Mouse (Mus musculus): ENCODE data around the gene Fgfr2.

Fgfr2 gene

DNA sequence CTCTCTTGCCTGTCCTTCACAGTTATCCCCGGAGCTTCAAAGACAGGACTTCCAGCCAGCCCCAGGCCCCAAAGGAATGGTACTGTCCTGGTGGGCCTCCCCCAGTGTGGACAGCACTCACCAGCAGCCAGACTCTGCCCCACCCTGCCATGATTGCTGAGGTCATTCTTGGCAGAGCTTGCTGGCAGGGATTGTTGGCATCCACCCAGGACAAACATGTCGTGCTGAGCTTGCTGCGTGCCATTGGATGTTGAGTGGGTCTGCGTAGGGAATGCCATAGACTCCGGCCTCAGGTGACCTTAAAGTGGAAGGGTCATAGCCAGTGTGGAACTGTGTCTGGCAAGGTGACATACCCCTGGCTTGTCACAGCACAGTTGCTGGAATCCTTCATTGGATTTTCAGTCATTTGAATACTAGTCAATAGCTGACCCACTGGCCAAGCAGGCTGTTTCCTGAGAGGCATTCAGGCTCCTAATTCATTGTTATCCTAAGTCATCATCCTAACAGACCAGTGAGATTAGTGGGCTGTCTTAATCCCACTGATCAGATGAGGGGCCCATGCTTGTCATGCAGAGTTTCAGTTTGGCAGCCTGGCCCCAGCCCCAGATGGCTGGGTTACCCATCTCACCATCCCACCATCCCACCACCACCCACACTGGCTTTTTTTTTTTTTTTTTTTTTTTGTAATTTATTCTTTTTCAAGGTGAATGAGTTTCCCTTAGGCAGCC lies 2145.2 kb downstream of the Fgfr2 start:
- DNase-seq: peak; percentile 97

DNA sequence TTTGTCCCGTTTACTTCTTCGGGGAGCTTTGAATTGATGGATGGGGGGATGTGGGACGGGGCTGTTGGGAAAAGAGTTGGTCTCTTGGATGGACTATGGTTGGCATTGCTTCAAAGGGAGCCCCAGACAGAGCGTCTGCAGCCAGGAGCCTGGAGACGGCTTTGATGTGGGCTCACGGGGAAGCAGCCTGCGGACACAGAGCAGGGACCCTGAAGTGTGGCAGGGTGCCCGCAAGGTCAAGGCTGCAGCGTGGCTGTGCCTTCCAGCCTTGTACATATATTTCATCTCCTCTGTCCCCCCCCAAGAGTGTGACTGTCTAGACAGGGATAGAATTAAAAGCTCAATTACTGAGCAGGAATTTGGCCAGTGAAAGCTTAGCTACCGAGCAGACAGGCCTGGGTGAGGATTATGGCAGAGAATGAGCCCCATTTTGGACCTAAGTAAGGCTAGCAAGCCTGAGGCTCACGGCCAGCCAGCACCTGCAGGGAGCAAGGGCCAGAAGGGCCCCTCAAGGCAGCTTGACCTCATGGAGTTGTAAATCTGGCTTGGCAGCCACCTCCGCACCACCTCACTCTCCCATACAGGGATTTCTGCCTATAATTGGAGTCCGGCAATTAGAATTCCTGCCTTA lies 2146.7 kb downstream of the Fgfr2 start:
- peak; percentile 48 for DNase-seq

DNA sequence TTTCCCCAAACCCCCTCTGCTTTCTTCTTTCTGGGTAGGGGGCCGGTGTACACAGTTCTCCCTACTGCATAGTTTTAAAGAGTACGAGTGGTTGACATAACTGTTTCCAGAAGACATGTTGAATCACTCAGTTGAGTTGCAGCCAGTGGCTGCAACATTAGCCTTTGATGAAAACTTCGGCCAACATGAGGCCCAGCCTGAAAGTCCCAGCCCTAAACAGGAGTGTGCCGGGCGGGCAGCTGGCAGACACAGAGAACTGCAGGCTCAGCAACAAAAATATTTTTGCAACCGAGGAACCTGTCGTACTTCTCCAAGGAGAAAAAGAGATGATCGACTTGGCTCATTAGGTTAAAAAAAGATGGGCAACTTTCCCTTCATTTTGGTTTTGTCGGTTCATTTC lies 2150.4 kb downstream of the Fgfr2 start:
- peak; percentile 32 for DNase-seq

DNA sequence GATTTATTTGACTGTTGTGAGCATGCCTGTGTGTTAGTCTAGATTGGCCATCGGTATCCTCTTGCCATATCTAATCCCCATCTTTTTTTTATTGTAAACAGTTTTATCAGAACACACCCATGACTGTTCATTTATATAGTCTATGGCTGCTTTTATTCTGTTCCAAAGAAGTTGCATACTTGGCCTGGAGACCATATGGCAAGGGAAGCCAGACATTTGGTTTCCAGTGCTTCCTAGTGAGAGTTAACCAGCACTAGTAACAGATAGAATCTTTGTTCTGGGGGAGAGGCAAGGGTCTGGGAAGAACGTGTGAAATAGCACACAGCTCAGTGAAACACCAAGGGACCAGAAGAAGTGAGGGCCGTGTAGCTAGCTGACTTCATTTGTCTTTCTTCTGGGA lies 2153.6 kb downstream of the Fgfr2 start:
- DNase-seq: no peak

DNA sequence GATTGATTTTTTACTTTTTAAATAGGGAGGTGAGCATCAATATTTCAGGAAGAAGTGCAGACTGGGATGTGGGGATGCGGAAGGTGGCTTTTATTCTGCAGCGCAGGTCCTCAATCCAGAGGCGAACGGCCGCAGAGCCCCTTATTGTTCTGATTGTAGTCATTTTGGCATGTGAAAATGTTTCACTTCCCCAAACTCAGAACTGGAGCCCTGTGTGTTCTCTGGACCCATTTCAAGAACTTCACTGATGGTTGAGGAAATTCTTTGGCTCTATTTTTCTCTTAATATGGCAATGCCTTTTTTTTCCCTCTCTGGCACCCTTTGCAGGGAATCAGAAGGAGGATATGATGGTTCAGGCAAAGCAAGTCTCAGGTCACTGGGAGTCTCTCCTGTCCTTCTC lies 2154.1 kb downstream of the Fgfr2 start:
- no peak for DNase-seq

DNA sequence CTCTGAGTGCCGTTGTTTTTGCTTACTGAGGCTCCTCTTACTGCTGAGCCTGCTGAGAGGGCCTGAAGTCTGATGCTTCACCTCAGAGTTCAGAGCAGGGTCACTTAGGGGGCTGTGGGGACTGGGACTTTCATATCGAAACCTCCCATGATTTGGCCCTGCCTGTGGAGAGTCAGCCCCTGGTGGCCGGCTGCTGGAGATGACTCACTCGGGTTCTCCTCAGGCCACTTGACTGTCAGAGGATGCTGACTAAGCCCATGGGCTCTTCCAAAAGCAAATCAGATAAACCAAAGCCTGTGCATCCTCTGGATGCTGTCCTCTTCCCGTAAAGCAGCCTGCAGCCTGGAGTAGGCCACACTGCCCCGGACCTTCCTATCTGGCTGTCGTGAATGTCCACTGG lies 2154.6 kb downstream of the Fgfr2 start:
- DNase-seq: peak; percentile 63

DNA sequence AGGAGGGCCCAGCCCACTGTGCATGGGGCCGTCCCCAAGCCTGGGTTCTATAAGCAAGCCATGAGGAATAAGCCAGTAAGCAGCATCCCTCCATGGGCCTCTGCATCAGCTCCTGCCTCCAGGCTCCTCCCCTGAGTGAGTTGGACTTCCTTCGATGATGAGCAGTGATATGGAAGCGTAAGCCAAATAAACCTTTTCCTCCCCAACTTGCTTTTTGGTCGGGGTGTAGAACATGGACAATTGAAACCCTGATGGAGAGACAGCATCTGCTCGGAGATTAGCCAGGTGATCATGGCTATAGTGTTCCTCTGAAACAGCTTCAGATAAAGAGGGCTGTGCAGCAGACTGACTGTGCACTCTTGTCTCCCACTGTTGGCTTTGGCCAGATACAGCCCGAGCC lies 2155.2 kb downstream of the Fgfr2 start:
- DNase-seq: no peak

DNA sequence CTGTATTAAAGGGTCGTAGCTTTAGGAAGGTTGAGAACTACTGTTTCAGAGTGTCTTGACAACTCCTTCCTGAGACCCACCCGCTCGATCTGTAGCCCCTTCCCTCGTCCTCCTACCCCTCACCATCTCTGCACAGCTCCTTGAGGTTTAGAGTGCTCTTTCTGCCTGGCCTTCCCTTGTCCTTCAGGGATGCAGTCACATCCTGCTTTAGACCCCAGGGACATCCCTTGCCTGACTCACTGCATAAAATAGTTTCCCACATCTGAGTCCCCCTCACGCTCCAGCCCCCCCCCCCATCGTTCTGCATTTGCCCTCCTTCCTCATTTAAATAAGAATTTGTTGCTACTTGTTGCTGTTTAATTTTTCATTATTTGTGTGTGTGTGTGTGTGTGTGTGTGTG lies 2156.3 kb downstream of the Fgfr2 start:
- DNase-seq: no peak

DNA sequence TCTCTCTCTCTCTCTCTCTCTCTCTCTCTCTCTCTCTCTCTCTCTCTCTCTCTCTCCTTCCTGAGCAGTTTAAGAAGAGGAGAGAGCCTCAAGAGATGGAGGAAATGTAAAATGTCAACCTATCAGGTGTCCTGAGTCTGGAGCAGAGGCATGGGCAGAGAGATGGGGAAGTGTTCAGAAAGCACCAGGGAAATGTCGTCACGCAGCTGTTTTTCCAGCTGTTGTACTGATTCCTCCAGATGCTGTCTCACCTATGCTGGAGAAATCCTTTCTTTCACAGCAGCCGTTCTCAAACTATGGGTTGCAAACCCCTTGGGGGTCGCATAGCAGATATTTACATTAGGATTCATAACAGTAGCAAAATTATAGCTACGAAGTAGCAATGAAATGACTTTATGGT lies 2156.7 kb downstream of the Fgfr2 start:
- no peak for DNase-seq

DNA sequence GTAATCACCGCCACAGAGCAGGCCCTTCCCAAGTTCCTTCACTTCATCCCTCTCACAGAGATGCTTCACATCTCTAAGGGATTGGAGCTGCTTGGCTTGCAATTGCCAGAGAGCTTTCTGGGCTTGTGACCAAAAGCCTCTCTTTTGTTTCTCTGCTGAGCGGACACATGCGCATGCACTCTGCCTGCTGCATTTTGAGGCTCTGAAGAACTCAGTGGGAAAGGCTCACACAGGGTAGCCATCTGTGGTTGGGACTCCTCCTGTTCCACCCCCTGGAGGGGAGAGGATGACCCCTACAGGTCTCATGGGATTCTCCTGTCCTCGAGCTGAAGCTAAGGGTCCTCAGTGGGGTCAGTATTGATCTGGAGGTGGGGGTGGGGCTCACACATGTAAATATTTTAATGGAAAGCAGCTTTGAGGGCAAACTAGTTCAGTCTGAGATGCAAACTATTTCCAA lies 2157.2 kb downstream of the Fgfr2 start:
- peak; percentile 77 for DNase-seq

DNA sequence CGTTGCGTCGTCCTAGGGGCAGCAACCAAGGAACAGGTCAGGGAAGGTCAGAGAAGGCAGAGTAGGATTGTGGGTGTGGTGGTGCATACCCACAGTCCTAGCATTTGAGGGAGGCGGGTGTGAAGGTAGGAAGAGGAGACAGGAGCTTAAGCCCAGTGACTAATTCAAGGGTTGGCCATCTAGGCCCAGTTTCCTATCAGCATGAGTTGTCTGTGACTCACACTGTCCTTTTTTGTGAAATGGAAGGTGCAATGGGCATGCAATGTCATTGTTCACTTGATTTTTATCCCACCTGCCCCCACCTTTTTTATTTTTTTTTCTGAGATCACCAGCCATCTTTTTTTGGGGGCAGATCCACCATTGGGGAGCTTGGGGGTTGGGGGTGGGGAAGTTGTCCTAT lies 2157.8 kb downstream of the Fgfr2 start:
- no peak for DNase-seq

DNA sequence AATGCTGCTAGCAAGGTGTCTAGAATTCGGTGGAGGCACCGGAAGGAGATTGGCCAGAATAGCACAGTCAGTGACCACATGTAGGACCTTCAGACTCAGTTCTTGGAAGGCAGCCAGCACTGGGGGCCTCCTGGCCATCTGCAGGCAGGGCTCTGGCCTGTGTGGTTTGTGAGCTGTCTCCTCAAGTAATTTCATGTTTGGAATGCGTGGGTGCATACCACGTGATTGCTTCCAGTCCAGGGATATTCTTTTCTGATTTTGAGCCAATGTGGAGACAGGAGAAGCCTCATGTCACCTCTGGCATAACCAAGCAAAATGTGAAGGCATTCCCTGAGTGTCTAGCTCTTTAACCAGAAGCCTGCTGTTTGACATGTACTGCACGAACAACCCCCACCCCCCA lies 2158.5 kb downstream of the Fgfr2 start:
- peak; percentile 76 for DNase-seq

DNA sequence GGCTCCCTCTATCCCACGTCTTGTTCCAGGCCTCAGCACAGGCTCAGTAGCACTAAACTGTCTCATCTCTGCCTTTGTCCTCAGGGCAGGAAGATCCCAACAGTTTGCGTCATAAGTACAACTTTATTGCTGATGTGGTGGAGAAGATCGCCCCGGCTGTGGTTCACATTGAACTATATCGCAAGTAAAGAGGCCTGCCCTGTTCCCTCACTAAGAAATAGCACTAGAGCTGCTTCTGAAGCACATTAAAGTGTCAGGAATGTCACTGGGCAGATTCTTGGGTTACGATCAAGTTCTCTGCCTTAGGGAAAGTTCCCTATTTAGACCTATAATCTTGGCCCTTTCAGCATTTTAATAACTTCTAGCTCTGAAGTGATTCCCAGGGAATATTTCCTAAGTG lies 2161.7 kb downstream of the Fgfr2 start:
- peak; percentile 44 for DNase-seq

DNA sequence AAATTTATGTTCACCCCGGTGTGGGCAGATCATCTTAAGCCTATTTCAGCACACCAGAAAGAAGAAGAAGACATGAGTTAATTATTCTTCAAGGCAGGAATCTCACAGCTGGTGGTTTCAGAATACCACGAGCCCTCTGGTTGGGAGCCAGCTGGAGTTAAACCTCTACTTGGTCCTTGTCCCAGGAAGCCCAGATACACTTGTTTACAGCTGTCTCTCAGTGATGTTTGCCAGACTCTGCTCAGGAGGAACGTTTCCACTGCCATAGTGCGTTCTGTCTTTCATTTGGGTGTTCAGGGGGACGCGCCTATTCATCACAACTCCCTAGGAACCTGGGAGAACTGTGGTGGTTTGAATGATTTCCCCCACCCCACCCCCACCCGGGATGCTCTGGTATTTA lies 2163.3 kb downstream of the Fgfr2 start:
- peak; percentile 84 for DNase-seq

DNA sequence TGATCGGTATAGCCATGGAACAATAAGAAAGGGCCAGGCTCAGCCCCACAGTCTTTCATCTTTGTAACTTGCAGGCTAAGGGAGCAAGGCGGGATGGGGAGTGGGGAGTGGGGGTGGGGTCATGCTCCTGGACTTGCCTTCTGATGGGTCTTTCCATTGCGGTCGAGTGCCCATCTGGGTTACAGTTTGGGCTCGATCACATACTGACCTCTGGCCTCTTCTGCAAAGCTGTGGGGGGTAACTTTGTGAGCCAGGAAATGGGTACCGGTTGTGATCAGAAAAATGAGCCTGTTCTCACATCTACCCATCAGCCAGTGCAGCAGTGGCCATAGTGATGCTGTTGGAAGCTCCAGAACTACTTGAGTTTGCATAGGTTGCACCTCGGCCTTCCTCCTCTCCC lies 2164.6 kb downstream of the Fgfr2 start:
- no peak for DNase-seq

DNA sequence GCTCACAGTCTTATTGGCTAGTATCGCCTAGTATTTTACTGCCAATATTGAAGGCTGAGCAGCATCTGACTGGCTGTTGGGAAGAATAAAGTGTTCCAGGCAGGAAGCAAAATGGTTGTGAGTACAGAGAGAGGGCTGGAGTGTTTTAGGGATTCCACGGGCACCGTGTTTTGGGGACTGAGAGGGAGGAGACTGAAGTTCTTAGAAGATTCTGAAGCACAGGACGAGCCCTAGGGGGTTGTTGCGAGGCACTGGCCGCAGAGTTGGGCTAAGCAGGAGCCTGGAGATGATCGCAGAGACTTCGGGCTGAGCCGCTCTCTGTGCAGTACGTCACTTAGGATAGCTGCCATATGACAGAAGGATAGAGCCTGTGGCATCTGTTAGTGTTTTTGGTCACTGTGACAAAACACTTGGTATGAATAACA lies 2169.0 kb downstream of the Fgfr2 start:
- no peak for DNase-seq

DNA sequence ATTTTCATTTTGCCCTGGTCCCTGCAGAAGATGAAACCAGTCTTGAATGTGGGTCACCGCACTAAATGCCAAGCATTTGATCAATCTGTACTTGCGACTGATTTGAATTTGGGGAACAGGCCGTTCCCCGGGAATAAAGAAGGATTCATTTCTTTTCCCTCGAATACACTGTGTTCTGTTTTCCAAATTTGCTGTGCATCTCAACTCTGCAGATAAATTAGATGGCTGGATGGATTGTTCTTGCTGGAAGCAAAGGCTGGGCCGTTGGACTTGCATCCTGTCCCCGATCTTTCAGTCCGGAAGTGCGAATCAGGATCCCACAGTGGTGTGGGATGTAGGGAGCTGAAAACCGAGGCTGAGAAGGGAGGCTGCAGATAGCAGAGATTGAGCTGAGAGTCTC lies 2169.8 kb downstream of the Fgfr2 start:
- no peak for DNase-seq

DNA sequence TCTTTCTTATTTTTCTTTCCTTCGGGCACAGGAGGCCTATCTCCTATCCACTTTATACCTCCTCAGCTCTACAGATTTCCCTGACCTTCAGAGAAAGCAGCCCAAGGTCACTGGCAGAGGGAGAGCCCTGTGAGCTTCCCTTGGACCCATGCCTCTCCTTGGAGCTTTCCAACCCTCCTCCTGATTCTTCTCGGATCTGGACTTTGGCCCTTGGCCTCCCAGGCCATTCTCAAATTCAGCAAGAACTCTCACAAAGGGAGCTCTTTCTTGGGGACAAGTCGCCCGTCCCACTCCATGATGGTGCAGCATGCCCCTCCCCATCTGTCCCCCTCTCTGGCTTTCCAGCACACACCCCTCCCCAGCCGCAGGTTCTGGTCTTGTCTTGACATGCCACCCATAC lies 2172.1 kb downstream of the Fgfr2 start:
- DNase-seq: no peak

DNA sequence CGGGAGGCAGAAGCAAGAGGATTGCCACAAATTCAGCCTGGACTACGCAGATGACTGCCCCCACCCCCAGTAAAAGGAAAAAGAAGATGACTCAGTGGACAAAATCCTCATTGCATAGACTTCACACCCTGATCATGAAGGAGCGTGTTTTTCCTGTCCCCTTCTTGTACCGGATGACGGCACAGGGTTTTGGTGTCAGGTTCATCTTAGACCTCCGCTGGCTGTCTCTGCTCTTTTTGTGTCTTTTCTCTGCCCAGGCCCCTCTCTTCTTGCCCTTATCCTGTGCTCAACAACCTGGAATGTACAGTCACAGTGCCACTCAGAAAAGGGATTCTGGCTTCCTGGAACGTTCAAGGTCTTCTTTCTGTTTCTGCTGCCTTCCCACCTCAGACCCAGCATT lies 2172.7 kb downstream of the Fgfr2 start:
- no peak for DNase-seq

DNA sequence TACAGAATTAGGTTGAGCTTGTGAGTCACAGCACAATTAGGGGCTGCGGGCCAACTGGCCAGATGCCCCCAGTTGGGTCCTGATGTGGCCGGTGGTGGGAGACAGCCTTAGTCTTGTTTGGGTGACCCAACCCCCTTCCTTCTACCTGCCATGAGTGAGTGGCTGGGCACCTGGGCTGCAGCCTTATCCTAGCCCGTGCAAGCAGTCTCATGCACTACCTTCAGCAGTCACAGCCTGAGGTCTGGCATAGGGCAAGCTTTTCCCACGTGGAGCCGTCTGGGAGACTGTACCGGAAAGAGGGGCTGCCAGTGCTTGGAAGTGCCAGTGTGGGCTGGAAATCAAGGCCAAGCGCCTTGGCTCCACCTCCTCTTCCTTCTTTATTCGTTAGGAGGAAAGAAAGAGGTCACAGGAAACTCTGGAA lies 2173.8 kb downstream of the Fgfr2 start:
- DNase-seq: peak; percentile 82

DNA sequence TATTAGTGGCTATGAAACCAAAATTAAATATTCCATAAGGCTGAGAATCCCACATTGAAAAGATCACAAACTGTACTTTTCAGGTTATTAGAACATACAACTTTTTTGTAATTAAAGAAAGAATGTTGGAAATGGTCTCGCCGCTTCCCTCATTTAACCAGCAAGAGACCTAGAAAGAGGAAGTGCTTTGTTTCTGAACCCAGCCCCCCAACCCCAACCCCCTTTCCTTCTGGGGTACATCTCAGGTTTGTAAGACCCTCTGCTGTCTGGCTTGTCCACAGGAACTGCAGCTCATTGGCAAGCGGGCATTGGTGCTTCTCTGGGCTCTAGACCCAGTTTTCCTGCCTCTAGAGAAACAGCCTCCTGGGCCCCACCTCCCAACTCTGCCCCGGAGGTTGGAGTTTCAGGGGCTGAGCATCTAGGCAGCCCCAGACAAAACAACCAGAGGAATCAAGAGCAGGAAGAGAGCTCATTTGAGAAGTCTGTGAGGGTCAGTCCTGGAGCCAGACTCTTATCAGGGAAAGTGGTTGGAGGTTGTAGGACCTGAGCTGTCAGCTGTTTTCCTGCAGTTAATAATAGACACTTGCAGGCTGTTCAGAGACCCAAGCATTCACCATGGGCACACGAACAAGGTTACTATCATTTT lies 2174.5 kb downstream of the Fgfr2 start:
- DNase-seq: no peak

DNA sequence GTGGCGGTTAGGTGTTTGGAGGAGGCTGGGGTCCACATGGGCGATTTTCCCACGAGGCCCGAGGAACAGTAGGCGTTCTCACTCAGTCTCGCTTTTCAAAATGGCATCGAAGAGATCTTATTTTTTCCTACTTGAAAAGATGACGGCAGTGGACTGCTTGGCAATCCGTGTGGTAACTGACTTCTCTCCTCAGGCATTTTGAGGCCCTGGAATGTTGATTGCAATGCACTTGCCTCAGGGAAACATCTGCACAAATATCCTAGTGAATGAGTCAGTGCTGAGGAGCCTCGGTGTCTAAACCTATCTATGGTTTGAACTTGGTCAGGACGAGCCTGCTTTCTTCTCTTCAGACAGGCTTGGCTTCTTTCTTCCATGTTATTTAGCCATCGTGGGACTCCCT lies 2176.8 kb downstream of the Fgfr2 start:
- no peak for DNase-seq

DNA sequence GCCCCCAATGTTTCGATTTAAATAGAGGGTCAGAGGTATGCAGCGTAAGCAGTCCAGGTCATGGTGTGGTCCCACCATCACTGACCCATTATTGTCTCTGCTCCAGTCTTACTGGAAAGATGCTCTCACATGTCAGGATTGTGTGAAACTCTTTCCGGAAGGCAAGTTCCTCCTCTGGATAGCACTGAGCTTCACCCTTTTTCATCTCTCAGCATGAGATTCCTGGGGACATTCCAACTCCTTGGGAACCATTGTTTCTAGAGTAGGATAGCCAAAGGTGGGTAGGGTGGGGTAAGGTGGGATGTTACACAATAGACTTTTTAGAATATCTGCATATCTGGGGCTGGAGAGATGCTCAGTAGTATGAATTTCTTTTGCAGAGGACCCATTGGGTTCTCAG lies 2177.4 kb downstream of the Fgfr2 start:
- no peak for DNase-seq

DNA sequence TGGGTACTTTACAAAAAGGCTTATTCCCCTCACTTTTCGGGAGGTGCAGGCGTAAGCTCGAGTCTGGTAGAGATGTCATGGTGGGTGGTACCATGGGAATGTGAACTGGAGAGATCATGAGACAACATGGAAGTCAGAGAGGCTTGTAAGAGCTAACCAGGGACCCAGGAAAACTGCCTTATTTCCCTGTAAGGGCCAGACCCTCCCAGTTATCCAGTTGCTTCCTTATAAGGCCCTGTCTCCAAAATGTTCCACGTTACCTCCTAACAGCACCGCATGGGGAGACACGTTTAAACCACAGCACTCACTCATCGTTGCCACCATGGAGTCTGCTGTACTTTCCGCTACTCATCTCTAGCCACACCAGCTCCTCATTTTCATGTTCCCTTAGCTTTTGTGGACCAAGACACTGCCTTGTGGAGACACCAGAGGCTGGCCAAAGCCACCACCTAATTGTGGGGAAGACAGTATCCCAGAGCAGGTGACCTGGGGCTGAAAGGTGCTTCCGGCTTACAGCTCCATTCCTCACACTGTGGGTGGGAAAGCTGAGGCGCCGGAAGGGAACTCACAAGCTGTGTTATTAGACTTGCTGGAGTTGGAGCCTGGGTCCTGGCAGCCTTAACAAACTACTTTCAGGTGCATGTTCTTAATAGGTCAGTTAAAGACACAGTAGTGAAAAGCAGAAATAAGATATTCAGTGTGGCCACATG lies 2178.2 kb downstream of the Fgfr2 start:
- no peak for DNase-seq

Data from lung, postnatal 10 days (tissue).